Mouse (Mus musculus): ENCODE measurements around the gene Ryr1. TPM values are rescaled to one million over a fixed set of nuclear protein-coding genes. Genes with fewer than 3 reads are reported as not detected.
A peak's percentile ranks its signal among the peaks of the same experiment; 100 is the strongest.

Ryr1 gene
- 100 to 1,000 TPM; 715 to 728 TPM for total RNA-seq (2021)
- long read RNA-seq, experiment 1, partial matches to known transcripts = 348 of 384 reads
- long read RNA-seq, experiment 1, other reads (novel, unspliced or antisense) = 34 of 384 reads
- long read RNA-seq, experiment 2, partial matches to known transcripts = 371 of 408 reads
- long read RNA-seq, experiment 2, other reads (novel, unspliced or antisense) = 37 of 408 reads

DNA sequence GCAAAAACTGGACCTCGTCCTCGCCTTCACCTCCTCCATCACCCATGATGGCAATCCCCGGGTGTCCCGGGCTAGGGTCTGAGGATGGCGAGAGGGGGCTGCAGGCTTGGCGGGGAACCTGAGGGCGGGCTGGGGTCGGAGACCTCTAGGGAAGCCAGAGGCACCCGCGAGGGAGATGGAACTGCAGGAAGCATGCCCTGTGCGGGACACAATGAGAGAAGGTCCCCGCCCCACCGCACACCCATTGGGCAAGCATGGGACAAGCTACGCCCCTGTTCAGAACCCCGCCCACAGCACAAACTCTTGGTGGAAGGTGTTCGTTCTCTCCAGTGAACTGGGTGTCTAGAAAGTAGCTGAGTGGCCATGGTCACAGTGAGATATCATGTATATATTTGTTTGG, at the start of gene Ryr1:
Ryr1 (minus strand) TSS at position 210 of the 400 bp plus-strand sequence.
- DNase-seq = peak; percentile 75

- no peak for DNase-seq
Measured at GRCm38 (mm10) chr7:29172390-29173016, 47.5 kb upstream of the Ryr1 start.

GRCm38 (mm10) chr7:29171562-29172097, 46.7 kb upstream of the Ryr1 start:
- no peak for DNase-seq

DNA sequence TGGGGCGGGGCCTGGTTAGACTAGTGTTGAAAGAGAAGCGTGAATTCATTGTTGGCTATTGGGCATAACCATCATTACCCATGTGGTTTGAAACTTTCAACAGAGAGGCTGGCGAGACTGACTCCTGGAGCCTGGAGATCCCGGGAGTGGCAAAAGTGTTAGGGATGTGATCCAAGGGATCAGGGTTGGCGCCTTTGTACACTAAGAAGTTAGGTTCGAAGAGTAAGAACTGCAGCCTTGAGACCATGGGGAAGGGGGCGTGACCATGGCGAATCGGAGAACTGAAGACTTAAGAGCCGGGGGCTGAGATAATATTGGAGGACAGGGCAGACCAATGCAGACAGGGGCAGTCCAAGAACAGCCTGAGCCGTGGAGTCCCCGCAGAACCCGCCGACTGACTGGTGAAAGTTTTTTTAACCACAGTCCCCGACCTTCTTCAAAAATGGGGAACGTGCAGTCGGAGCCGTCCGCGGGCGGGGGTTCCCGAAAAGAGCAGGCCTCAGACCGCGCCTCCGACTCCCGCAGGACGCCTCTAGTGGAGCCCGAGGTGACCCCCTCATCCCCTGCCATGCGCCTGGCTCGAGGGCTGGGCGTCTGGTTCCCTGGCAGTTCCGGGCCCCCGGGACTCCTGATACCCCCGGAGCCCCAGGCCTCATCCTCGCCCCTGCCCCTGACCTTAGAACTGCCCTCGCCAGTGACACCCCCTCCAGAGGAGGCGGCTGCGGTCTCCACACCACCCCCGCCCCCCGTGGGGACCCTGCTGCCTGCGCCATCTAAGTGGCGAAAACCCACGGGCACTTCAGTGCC, 46.0 kb upstream of the Ryr1 start:
- peak; percentile 41 for DNase-seq

DNA sequence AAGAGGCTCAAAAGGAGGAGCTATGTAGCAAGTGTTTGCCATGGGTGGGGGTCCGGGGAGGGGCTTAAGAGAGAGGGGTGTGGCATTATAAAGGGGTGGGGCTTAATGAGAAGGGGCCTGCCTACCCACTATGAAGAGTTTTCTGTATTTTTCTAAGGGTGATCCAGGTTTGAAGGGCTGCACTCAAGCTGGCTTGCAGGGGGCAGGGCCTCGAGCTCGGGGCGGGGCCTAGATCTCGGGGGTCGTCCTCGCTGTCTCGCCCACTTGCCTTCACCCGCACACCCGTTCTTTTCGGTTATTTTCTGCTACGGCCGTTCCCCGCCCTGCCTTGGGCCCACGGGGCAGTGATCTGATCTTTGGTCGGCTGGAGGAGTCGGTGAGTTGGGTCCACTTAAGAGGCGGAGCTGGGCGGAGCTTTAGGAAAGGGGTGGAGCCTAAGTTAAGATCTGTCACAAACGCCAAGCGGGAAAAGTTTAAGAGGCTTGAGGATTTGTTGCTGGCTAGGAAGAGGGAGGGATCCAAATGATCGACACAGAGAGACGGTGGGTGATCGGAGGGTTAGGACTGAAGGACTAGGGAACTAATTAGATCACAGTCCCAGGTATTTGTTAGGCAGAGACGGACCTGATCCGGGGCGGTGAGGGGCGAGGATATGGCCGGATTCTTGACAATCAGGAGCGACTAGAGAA, 45.2 kb upstream of the Ryr1 start, which contains the start of the genes Ggn and Spred3:
Ggn (plus strand) TSS at position 145 of the 689 bp plus-strand sequence.
Spred3 (minus strand) TSS at position 346 of the 689 bp plus-strand sequence.
- peak; percentile 70 for DNase-seq

- DNase-seq = peak; percentile 76
Measured at GRCm38 (mm10) chr7:29169231-29170065, 44.5 kb upstream of the Ryr1 start.

- no peak for DNase-seq
Measured at GRCm38 (mm10) chr7:29168791-29169230, 43.8 kb upstream of the Ryr1 start.

DNA sequence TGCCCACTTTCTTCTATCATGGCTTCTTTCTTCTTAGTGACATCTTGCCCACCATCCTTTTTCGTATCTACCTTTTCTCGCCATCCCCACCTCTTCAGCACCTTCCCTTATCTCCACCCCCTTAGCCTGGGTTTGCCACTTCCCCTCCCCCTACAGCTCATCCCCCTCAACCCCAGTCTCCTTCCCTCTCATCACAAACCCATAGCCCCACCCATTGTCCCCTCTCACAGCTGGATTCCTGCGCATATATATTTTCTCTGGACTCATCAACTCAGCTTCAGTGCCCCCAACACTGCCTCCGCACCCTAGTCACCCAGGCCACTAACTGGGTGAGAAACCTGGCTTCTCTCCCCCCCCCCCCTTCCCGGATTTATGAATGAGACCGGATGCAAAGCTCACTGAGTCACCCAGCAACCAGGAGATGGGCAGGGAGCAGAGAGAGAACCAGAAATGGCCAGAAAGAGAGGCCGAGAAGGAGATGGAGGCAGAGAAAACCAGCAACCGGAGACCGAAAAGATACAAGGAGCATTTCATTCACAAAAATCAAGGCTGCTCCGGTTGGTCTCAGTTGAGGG, 43.2 kb upstream of the Ryr1 start:
- DNase-seq = no peak

DNA sequence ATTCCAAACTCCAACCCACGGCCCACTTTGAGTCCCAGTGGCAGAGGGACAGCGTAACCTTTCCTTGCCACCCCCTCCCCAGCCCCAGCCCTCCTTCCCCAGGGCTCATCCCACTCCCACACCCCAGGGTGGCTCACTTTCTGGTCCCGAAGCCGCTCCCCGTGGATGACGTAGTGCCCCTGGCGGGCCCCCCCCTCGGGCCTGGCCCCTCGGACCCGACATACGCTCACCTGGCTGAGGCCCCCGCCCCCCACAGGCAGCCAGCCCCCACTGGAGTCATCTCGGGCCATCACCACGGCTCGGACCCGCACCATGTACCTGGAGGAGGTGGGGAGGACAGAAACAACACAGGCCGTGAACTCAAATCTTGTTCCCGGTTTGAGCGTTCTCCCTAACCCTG, 42.7 kb upstream of the Ryr1 start:
- DNase-seq = no peak

GRCm38 (mm10) chr7:29162750-29163525, 38.0 kb upstream of the Ryr1 start:
- peak; percentile 31 for DNase-seq

GRCm38 (mm10) chr7:29162294-29162693, 37.3 kb upstream of the Ryr1 start:
- no peak for DNase-seq

DNA sequence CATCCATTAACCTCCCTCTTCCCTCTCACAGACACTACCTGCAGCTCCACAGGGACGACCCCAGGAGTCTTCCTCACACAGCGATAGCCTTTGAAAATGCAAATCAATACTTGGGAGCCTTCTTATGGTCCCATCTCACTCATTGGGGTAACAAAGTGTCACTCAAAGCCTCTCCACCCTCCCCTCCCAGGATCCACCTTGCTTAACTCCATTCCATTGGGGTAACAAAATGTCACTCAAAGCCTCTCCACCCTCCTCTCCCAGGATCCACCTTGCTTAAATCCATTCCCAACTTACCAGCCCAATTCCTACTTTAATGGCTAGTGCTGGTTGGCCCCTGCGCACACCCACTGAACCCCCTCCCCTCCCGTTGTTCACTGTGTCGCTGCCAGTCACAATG, 33.3 kb upstream of the Ryr1 start:
- DNase-seq = no peak

DNA sequence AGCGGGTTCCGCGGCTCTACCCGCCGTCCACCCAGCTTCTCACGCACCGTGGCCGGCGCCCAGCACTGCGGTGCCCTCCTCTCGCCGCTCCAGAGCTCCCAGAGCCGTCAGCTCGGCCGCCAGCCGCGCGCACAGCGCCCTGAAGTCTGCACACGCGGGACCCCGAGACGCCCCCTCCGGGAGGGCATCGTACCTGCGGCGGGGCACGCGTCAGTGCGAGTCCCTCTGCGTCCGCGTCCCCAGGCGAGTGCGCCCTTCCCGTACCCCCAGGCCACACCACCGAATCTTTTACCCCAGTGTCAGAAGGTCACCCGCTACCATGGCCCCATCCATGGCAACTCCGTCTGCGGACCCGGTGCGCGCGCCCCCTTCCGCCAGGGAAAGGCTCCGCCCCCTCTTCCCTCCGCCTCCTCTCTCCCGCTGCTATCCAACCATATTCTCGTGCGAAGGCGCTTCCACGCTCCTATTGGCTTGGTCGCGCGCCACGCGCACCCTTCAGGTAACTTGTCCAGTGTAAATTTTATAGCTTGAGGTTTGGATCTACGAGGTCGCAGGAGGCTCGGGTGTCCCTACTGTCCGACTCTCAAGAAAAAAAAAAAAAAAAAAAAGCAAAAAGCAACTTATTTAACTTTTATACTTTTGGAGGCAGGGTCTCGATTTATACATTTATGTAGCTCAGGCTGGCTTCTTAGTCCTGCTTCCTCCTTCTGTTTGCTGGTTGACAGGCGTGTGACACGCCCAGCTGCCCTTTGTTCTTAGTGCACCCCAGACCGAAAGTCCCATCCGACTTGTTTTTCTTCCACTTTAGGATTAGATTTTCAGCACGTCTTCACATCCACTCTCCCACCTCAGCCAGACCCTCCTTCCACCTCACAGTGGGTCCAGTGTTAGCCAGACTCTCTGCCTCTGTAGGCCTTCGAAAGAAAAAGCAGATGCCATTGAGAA, 31.1 kb upstream of the Ryr1 start, which contains the start of gene Fam98c:
Fam98c (minus strand) TSS at position 397 of the 945 bp plus-strand sequence.
- DNase-seq = peak; percentile 82

DNA sequence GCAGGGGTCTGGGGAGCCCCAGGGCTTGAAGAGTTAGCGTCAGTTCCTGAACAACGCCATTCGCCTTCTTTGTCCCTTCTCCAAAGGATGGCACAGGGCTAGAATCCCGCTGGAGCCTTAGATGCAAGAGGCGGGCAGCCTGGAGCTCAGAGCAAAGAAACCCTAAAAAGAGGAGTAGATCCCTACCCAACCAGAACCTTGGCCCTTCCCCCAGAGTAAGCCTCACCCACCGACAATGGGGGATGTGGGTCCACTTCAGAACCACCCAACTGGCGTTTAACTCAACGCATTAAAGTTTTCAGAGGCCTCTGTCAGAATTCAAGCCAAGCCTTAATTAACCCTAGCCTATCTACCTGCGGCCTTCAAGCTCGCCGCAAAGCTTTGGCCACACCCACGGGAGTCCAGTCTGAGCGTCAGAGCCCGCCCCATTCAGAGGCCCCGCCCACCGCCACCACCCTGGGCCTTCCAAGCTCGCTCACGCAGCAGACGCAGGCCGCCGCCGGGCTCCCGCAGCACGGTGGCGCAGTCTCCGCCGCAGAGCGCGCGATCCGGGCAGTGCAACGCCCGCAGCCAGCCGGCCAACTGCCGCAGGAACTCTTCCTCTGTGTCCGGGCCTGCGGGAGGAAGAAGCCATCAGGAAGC, 30.3 kb upstream of the Ryr1 start:
- DNase-seq = peak; percentile 91

- no peak for DNase-seq
Measured at GRCm38 (mm10) chr7:29154018-29154720, 29.2 kb upstream of the Ryr1 start.

DNA sequence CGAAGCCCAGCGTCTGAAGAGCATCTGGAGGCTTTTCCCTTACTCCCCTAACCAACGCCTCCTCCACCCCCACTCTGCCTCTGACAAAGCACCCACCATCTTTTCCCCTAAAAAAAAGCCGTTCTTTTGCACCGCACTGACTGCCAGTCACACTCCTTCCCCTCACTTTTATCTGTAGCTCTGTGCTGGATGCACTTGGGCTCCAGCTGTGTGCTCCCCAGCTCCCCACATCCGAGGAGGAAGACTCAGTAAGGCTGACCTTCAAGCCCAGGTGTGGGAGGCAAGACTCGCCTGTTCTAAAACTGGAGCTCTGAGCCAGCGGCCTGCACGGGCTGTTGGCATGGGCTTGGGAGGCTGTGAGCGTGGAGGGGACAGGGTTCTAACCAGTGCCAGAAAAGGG, 26.5 kb upstream of the Ryr1 start:
- DNase-seq = no peak

GRCm38 (mm10) chr7:29148771-29149170, 23.8 kb upstream of the Ryr1 start:
- DNase-seq = no peak
